Comparison of ENCODE assay signal across 12 mouse cellular contexts in genomic region chr2:72677731-72678130, GRCm38 (mm10).
"Had no signal": no experiment of that assay in that cellular context is flagged by ENCODE, and none has a peak within 500 bp of the region (broad histone marks: within the 10 kb centered on the region; RNA-seq: fewer than 3 reads in every experiment).

No protein-coding gene starts in this region.

- H3K36me3 ChIP-seq: kidney, embryonic 15.5 days; limb, embryonic 13.5 days; liver, embryonic 15.5 days; midbrain, embryonic 13.5 days; stomach, embryonic 15.5 days had no signal

- H3K4me1 ChIP-seq: liver, embryonic 15.5 days had no signal

- H3K9me3 ChIP-seq: kidney, embryonic 15.5 days; limb, embryonic 13.5 days; liver, embryonic 15.5 days; midbrain, embryonic 13.5 days; stomach, embryonic 15.5 days had no signal

- H3K27ac ChIP-seq: kidney, embryonic 15.5 days; limb, embryonic 13.5 days; liver, embryonic 15.5 days; midbrain, embryonic 13.5 days; stomach, embryonic 15.5 days had no signal

- H3K9ac ChIP-seq: kidney, embryonic 15.5 days; limb, embryonic 13.5 days; liver, embryonic 15.5 days; midbrain, embryonic 13.5 days; stomach, embryonic 15.5 days had no signal

- H3K4me3 ChIP-seq: kidney, embryonic 15.5 days; limb, embryonic 13.5 days; liver, embryonic 15.5 days; midbrain, embryonic 13.5 days; stomach, embryonic 15.5 days had no signal

- DNase-seq: kidney, adult 2 months; kidney, postnatal 25 days; layer of hippocampus, postnatal 36 days; left cerebral cortex, postnatal 4 days; lung, adult 2 months; lung, postnatal 36 days; thymus, postnatal 4 days had no signal
